Mouse (Mus musculus) kidney, embryonic 15.5 days (tissue): ENCODE measurements around the gene Ddx25. TPM values are rescaled to one million over a fixed set of nuclear protein-coding genes. Genes with fewer than 3 reads are reported as not detected.

Source experiments
- ATAC-seq: fragments of 200-750 bp; cut with Nextera tagmentation; replicated peaks from 2 replicates; pipeline ENCODE4 v1.8.0; 2017; ENCODE audit warnings: moderate TSS enrichment; ENCODE audit not compliant: low FRiP score
- H3K27ac ChIP-seq: fragments of 300-500 bp; sonication (generic); 2 replicates; pipeline ENCODE4 v1.5.1; 2015; ENCODE audit warnings: mild to moderate bottlenecking, inconsistent platforms
- H3K27me3 ChIP-seq: fragments of 300-500 bp; sonication (generic); 2 replicates; pipeline ENCODE4 v1.6.1; 2015; ENCODE audit warnings: inconsistent platforms
- H3K36me3 ChIP-seq: fragments of 300-500 bp; sonication (generic); 2 replicates; pipeline ENCODE4 v1.6.1; 2015; ENCODE audit warnings: inconsistent platforms
- H3K4me1 ChIP-seq: fragments of 300-500 bp; sonication (generic); 2 replicates; pipeline ENCODE4 v1.6.1; 2015; ENCODE audit warnings: inconsistent platforms
- H3K4me2 ChIP-seq: fragments of 300-500 bp; sonication (generic); 2 replicates; pipeline ENCODE4 v1.6.1; 2015; ENCODE audit warnings: moderate library complexity, mild to moderate bottlenecking, inconsistent platforms
- H3K4me3 ChIP-seq: fragments of 300-500 bp; sonication (generic); replicated peaks from 2 replicates; pipeline ENCODE4 v1.5.1; 2015; ENCODE audit warnings: mild to moderate bottlenecking, inconsistent platforms
- H3K9ac ChIP-seq: fragments of 300-500 bp; sonication (generic); 2 replicates; pipeline ENCODE4 v1.6.1; 2015; ENCODE audit warnings: mild to moderate bottlenecking, inconsistent platforms
- H3K9me3 ChIP-seq: fragments of 300-500 bp; sonication (generic); replicated peaks from 2 replicates; pipeline ENCODE4 v1.6.1; 2016; ENCODE audit warnings: inconsistent platforms
- WGBS: fragments of 180-500 bp; shearing (Covaris S2); methylation state at CpG from one replicate; pipeline ENCODE4 v1.1.7; 2015; ENCODE audit warnings: mixed read lengths; 5-methylcytosine and 5-hydroxymethylcytosine counted together
- polyA plus RNA-seq: library from polyadenylated mRNA; unstranded; fragments of >200 nt; fragmentation: Nextera tagmentation; extraction: Ambion mirVana; gene quantifications from 2 replicates; pipeline ENCODE4 v1.2.1, GENCODE M21; 2015

Gene Ddx25
- polyA plus RNA-seq, 1 experiment from 2014 or later, result 2.4 TPM

DNA sequence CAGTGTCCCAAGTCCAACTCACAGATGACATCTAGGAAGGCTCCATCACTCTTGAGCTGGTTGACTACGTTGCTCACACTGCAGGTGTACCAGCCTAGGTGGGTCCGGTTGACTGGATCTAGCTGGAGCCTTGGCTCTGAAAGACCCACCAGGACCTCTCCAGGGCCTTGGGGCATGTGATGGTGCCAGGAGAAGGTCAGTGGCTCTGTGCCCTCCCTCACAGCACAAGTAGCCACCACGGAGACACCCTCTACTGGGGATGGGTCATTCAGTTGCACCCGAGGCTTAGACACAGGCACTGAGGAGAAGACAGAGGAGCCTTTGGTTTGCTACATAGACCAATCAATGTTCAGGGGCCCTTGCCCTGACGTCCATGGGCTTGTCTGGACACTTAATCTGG, 42.1 kb downstream of the Ddx25 start:
- Histone ChIP-seq H3K4me1 (peaks cover 2% of the 10 kb centered on the region), H3K27ac (no peak overlapping the region), H3K9ac (no peak overlapping the region), H3K4me2 (no peak overlapping the region), H3K4me3 (no peak overlapping the region), H3K27me3 (0 out of 2 replicates have a peak, but pooled peaks cover 5% of the 10 kb centered on the region), H3K9me3 (no peaks in the 10 kb centered on the region), H3K36me3 (no peaks in the 10 kb centered on the region)
- no peak for ATAC-seq
- WGBS, result 89% methylated on average over 5 of the region's 5 CpGs

GRCm38 (mm10) chr9:35513900-35514299, 44.4 kb downstream of the Ddx25 start:
- no peaks in the 10 kb centered on the region for H3K36me3 ChIP-seq
- H3K4me1 ChIP-seq, result no peaks in the 10 kb centered on the region
- H3K4me2 ChIP-seq, result no peak overlapping the region
- no peak for ATAC-seq
- H3K9ac ChIP-seq, result no peak overlapping the region
- H3K27ac ChIP-seq, result no peak overlapping the region
- no peaks in the 10 kb centered on the region for H3K9me3 ChIP-seq
- no peak overlapping the region for H3K4me3 ChIP-seq
- 85% methylated on average over 4 of the region's 4 CpGs for WGBS
- H3K27me3 ChIP-seq, result 0 out of 2 replicates have a peak, but pooled peaks cover 5% of the 10 kb centered on the region

GRCm38 (mm10) chr9:35508234-35508633, 50.1 kb downstream of the Ddx25 start:
- Histone ChIP-seq H3K9me3 (no peaks in the 10 kb centered on the region), H3K4me2 (no peak overlapping the region), H3K9ac (no peak overlapping the region), H3K27me3 (no peaks in the 10 kb centered on the region), H3K27ac (no peak overlapping the region), H3K36me3 (peaks cover 13% of the 10 kb centered on the region; the same call in 1 of the 2 replicates), H3K4me1 (no peaks in the 10 kb centered on the region), H3K4me3 (no peak overlapping the region)
- no peak for ATAC-seq
- 56% methylated on average over 8 of the region's 8 CpGs for WGBS

- H3K4me3 ChIP-seq, result no peak overlapping the region
- no peak for ATAC-seq
- no peak overlapping the region for H3K4me2 ChIP-seq
- no peaks in the 10 kb centered on the region for H3K27me3 ChIP-seq
- no peak overlapping the region for H3K27ac ChIP-seq
- H3K9me3 ChIP-seq, result no peaks in the 10 kb centered on the region
- no peaks in the 10 kb centered on the region for H3K4me1 ChIP-seq
- H3K36me3 ChIP-seq, result peaks cover 42% of the 10 kb centered on the region
- 85% methylated on average over 10 of the region's 10 CpGs for WGBS
- no peak overlapping the region for H3K9ac ChIP-seq
Measured at GRCm38 (mm10) chr9:35502361-35503000, 55.8 kb downstream of the Ddx25 start.

GRCm38 (mm10) chr9:35499946-35500345, 58.4 kb downstream of the Ddx25 start:
- no peak for ATAC-seq

DNA sequence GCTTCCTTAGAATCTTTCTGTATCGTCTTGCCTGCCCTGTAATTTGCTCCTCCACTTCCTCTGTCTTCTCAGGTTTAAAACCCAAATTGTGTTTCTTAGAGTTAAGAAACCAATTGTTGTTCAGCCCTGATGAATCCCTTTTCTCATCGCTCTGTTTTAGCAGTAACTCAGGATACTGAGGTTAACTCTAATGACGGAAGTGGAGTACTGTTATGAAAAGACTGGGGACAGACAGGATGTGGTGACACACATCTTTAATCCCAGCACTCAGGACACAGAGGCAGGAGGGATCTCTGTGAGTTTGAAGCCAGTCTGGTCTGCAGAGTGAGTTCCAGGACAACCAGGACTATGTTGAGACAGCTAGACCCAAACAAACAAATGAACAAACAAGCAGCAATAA, 62.9 kb downstream of the Ddx25 start:
- H3K4me3 ChIP-seq, result no peak overlapping the region
- ATAC-seq, result no peak
- no peak overlapping the region for H3K27ac ChIP-seq
- WGBS, result 51% methylated on average over 3 of the region's 3 CpGs
- H3K36me3 ChIP-seq, result peaks cover 20% of the 10 kb centered on the region; the same call in 1 of the 2 replicates
- peaks cover 11% of the 10 kb centered on the region; the same call in 1 of the 2 replicates for H3K4me1 ChIP-seq
- H3K9me3 ChIP-seq, result no peaks in the 10 kb centered on the region
- H3K4me2 ChIP-seq, result no peak overlapping the region
- H3K27me3 ChIP-seq, result no peaks in the 10 kb centered on the region
- no peak overlapping the region for H3K9ac ChIP-seq

More at GRCm38 (mm10) chr9:35499946-35500345, 58.4 kb downstream of the Ddx25 start:
- H3K27me3 ChIP-seq, result no peaks in the 10 kb centered on the region
- H3K9ac ChIP-seq, result no peak overlapping the region
- H3K9me3 ChIP-seq, result no peaks in the 10 kb centered on the region
- no peak overlapping the region for H3K27ac ChIP-seq
- no peak overlapping the region for H3K4me2 ChIP-seq
- H3K4me1 ChIP-seq, result 0 out of 2 replicates have a peak, but pooled peaks cover 3% of the 10 kb centered on the region
- H3K36me3 ChIP-seq, result peaks cover 36% of the 10 kb centered on the region
- 81% methylated on average over 6 of the region's 6 CpGs for WGBS
- no peak overlapping the region for H3K4me3 ChIP-seq

DNA sequence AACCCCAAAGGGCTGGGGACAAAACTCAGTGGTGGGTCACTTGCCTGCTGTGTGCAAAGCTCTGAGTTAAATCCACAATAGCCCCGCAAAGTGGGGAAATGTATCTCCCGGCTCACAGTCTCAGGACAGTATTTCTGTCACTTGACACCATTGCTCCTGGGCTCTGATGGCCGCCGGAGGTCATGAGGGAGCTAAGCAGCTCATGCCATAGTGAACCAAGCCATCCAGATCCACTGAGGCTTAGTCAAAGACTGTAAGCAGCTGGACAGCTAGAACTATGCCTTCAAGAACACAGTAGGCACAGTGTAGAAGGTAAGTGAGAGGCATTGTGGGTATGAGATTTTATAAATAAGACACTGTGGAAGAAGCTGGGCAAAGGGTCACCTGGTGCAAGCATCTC, 63.4 kb downstream of the Ddx25 start:
- Histone ChIP-seq H3K9ac (no peak overlapping the region), H3K4me1 (peaks cover 11% of the 10 kb centered on the region; the same call in 1 of the 2 replicates), H3K27me3 (no peaks in the 10 kb centered on the region), H3K9me3 (no peaks in the 10 kb centered on the region), H3K4me3 (no peak overlapping the region), H3K36me3 (peaks cover 15% of the 10 kb centered on the region; the same call in 1 of the 2 replicates), H3K27ac (no peak overlapping the region), H3K4me2 (no peak overlapping the region)
- WGBS, result 26% methylated on average over 4 of the region's 4 CpGs
- ATAC-seq, result peak; percentile 82

- Histone ChIP-seq H3K4me1 (peaks cover 11% of the 10 kb centered on the region; the same call in 1 of the 2 replicates), H3K9me3 (no peaks in the 10 kb centered on the region), H3K27ac (no peak overlapping the region), H3K36me3 (peaks cover 24% of the 10 kb centered on the region), H3K4me3 (no peak overlapping the region), H3K9ac (no peak overlapping the region), H3K27me3 (no peaks in the 10 kb centered on the region), H3K4me2 (no peak overlapping the region)
- 34% methylated on average over 4 of the region's 4 CpGs for WGBS
- ATAC-seq, result no peak
Measured at GRCm38 (mm10) chr9:35493733-35494092, 64.6 kb downstream of the Ddx25 start.

- H3K36me3 ChIP-seq, result peaks cover 26% of the 10 kb centered on the region
- no peaks in the 10 kb centered on the region for H3K27me3 ChIP-seq
- 34% methylated on average over 7 of the region's 7 CpGs for WGBS
- no peak overlapping the region for H3K27ac ChIP-seq
- H3K4me3 ChIP-seq, result no peak overlapping the region
- H3K9me3 ChIP-seq, result no peaks in the 10 kb centered on the region
- peaks cover 11% of the 10 kb centered on the region; the same call in 1 of the 2 replicates for H3K4me1 ChIP-seq
- peak; percentile 76 for ATAC-seq
- no peak overlapping the region for H3K9ac ChIP-seq
- H3K4me2 ChIP-seq, result no peak overlapping the region
Measured at GRCm38 (mm10) chr9:35493033-35493732, 65.1 kb downstream of the Ddx25 start.

DNA sequence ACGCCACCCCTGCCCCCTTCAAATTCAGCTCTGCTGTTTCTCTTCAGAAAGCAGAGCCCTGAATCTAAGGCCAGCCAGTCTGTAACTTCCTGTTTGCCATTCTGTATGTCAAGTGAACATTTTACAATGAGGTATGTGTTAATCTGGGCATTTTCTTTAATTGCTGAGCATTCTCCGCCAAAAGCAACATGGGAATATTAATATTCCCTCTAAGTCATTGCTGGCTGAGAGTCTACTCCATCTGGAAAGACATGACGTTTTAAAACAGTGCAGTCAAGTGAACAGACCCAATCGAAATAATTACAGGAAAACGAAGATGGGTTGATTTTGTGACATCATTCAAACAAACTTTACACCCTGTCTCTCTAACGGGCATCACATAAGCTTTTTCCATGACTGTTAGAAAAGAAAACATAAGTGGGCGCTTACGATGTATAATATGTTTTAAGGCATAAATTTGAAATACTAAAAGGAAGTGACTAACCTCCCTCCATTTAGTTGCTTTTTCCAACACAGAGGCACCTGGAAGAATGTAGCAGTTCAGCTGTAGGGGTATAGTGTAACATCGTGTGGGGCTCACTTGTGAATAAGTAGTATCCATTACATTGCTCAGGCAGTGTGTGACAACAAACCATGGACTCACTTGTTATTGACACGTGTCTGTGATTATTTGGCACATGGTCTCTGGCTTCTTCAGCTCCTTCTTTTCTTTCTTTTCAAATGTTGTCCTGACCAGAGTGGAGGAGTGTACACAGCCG, 67.0 kb downstream of the Ddx25 start:
- no peak for ATAC-seq
- 65% methylated on average over 11 of the region's 11 CpGs for WGBS
- H3K9ac ChIP-seq, result no peak overlapping the region
- no peak overlapping the region for H3K27ac ChIP-seq
- peaks cover 11% of the 10 kb centered on the region; the same call in 1 of the 2 replicates for H3K4me1 ChIP-seq
- peaks cover 41% of the 10 kb centered on the region for H3K36me3 ChIP-seq
- H3K27me3 ChIP-seq, result no peaks in the 10 kb centered on the region
- H3K4me2 ChIP-seq, result no peak overlapping the region
- no peak overlapping the region for H3K4me3 ChIP-seq
- H3K9me3 ChIP-seq, result no peaks in the 10 kb centered on the region

GRCm38 (mm10) chr9:35488496-35488895, 69.8 kb downstream of the Ddx25 start:
- ATAC-seq, result no peak
- Histone ChIP-seq H3K9ac (no peak overlapping the region), H3K4me1 (no peaks in the 10 kb centered on the region; the same call in 1 of the 2 replicates), H3K4me2 (no peak overlapping the region), H3K4me3 (no peak overlapping the region), H3K9me3 (no peaks in the 10 kb centered on the region), H3K27ac (no peak overlapping the region), H3K27me3 (no peaks in the 10 kb centered on the region), H3K36me3 (peaks cover 60% of the 10 kb centered on the region)
- 70% methylated on average over 4 of the region's 4 CpGs for WGBS
